Mouse (Mus musculus) midbrain, embryonic 11.5 days (tissue): ENCODE data around the gene Eps8. TPM values are rescaled to one million over a fixed set of nuclear protein-coding genes. Genes with fewer than 3 reads are reported as not detected.
A peak's percentile ranks its signal among the peaks of the same experiment; 100 is the strongest.

Experiments used
- ATAC-seq: fragments of 200-750 bp; cut with Nextera tagmentation; 2 replicates; pipeline ENCODE4 v1.8.0; 2017; ENCODE audit warnings: moderate TSS enrichment, moderate library complexity; ENCODE audit not compliant: low FRiP score
- DNase-seq: peaks from one replicate; pipeline ENCODE4 v3.0.0; 2015; ENCODE audit warnings: low spot score; ENCODE audit errors: missing footprints
- H3K27ac ChIP-seq: fragments of 300-500 bp; sonication (generic); 2 replicates; pipeline ENCODE4 v1.5.1; 2014; ENCODE audit warnings: low read depth, low read length
- H3K27me3 ChIP-seq: fragments of 300-500 bp; sonication (generic); 2 replicates; pipeline ENCODE4 v1.6.1; 2014; ENCODE audit warnings: mild to moderate bottlenecking, low read length, moderate library complexity, mixed read lengths; ENCODE audit not compliant: control insufficient read depth, insufficient read depth
- H3K36me3 ChIP-seq: fragments of 300-500 bp; sonication (generic); 2 replicates; pipeline ENCODE4 v1.6.1; 2014; ENCODE audit warnings: mild to moderate bottlenecking, low read length, moderate library complexity, mixed read lengths; ENCODE audit not compliant: control insufficient read depth, insufficient read depth
- H3K4me1 ChIP-seq: fragments of 300-500 bp; sonication (generic); 2 replicates; pipeline ENCODE4 v1.6.1; 2014; ENCODE audit warnings: low read length; ENCODE audit not compliant: control insufficient read depth, insufficient read depth
- H3K4me2 ChIP-seq: fragments of 300-500 bp; sonication (generic); 2 replicates; pipeline ENCODE4 v1.6.1; 2014; ENCODE audit warnings: mild to moderate bottlenecking, moderate library complexity
- H3K4me3 ChIP-seq: fragments of 300-500 bp; sonication (generic); 2 replicates; pipeline ENCODE4 v1.5.1; 2014; ENCODE audit warnings: low read depth, low read length
- H3K9ac ChIP-seq: fragments of 300-500 bp; sonication (generic); 2 replicates; pipeline ENCODE4 v1.6.1; 2014; ENCODE audit warnings: low read length
- H3K9me3 ChIP-seq: fragments of 300-500 bp; sonication (generic); 2 replicates; pipeline ENCODE4 v1.6.1; 2016; ENCODE audit warnings: low read length; ENCODE audit not compliant: control insufficient read depth
- WGBS: fragments of 180-500 bp; shearing (Covaris S2); extraction: QIAGEN DNeasy Blood & Tissue Kit; methylation state at CpG from one replicate; pipeline ENCODE4 v1.1.7; 2014; 5-methylcytosine and 5-hydroxymethylcytosine counted together
- polyA plus RNA-seq: library from polyadenylated mRNA; unstranded; fragments of >200 nt; fragmentation: Nextera tagmentation; extraction: Ambion mirVana; gene quantifications from 2 replicates; pipeline ENCODE4 v1.2.1, GENCODE M21; 2014

Eps8 gene
- 6.7 and 6.8 TPM in 2 replicates for polyA plus RNA-seq

DNA sequence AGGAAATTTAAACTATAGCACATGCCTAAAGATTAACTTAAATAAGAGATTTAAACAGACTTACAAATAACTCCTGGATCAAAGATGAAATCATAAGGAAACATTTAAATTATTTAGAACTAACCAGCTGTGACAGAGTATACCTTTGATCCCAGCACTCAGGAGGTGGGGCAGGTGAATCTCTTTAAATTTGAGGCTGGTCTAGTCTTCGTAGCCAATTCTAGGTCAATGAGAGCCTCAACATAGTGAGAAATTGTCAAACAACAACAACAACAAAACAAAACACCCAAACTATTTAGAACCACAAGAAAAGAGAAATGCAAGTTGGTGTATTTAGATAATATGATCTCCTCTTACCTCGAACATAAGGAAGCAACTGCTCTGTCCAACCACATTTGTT lies at the start of gene Eps8:
Gene Eps8 (minus strand): TSS at position 101 of the 400 bp plus-strand sequence.
- ATAC-seq (no peak), DNase-seq (no peak)
- WGBS = 83% methylated on average over 2 of the region's 2 CpGs
- Histone ChIP-seq H3K27ac (no peak within 1 kb of the TSS), H3K4me1 (no peaks in the 10 kb centered on the region), H3K9me3 (no peaks in the 10 kb centered on the region; the same call in 1 of the 2 replicates), H3K9ac (no peak within 1 kb of the TSS), H3K36me3 (no peaks in the 10 kb centered on the region), H3K4me2 (no peak within 1 kb of the TSS), H3K4me3 (no peak within 1 kb of the TSS), H3K27me3 (no peaks in the 10 kb centered on the region)

DNA sequence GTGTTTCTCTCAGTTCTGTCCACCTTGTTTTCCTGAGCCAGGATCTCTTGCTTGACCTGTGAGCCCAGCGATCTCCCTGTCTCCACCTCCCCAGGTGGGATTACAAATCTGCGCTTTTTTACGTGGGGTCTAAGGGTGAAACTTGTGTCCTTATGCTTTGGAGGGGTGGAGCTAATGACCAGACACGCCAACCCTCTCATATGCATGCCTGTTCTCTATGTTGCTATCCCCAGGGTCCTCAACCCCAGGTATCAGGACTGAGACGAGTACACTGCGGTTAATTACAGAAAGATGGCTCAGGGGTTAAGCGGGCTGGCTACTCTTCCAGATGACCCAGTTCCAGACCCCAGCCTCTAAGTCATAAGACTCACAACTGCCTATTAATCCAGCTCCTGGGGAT lies 48.8 kb upstream of the Eps8 start:
- 85% methylated on average over 7 of the region's 7 CpGs for WGBS
- no peak overlapping the region for H3K9ac ChIP-seq
- no peaks in the 10 kb centered on the region for H3K4me1 ChIP-seq
- no peaks in the 10 kb centered on the region for H3K36me3 ChIP-seq
- H3K4me2 ChIP-seq = no peak overlapping the region
- DNase-seq (peak; percentile 10), ATAC-seq (no peak)
- H3K4me3 ChIP-seq = no peak overlapping the region
- no peaks in the 10 kb centered on the region for H3K27me3 ChIP-seq
- H3K9me3 ChIP-seq = no peaks in the 10 kb centered on the region
- H3K27ac ChIP-seq = no peak overlapping the region

DNA sequence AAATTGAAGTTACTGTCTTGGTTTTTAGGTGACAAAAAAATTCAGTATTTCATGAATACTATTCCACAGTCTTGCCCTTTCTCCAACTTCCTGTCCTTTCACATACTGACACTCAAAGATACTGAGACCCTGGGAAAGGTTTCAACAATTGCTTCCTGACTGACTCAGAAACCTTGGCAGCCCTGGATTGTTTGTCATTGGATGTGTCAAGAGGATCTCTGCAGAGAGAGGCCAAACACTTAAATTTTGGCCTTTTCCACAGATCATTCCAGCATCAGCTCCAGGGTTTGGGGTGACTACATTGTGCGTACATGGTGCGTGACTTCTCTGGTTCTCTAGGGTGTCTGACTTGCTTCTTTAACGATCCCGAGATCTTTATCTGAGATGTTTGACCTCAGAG lies 48.2 kb upstream of the Eps8 start:
- Histone ChIP-seq H3K9ac (no peak overlapping the region), H3K4me2 (no peak overlapping the region), H3K36me3 (no peaks in the 10 kb centered on the region), H3K27ac (no peak overlapping the region), H3K4me3 (no peak overlapping the region), H3K27me3 (no peaks in the 10 kb centered on the region), H3K9me3 (no peaks in the 10 kb centered on the region), H3K4me1 (no peaks in the 10 kb centered on the region)
- ATAC-seq (no peak), DNase-seq (peak; percentile 49)
- WGBS = 90% methylated on average over 4 of the region's 4 CpGs

DNA sequence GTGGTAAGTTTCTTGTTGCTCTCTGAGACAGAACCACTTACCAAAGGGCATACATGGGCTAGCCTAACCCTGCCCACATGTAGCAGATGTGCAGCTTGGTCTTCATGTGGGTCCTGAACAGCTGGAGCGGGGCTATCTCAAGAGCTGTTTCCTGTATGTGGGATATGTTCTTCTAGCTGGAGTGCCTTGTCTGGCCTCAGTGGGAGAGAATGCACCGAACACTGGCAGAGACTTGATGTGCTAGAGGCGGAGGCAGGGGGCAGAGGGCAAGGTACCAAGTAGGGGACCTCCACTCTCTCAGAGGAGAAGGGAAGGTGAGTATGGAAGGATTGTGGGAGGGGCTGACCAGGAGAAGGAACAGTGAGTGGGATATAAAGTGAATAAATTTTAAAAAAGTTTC lies 47.5 kb upstream of the Eps8 start:
- Histone ChIP-seq H3K27me3 (no peaks in the 10 kb centered on the region), H3K36me3 (no peaks in the 10 kb centered on the region), H3K9ac (no peak overlapping the region), H3K27ac (no peak overlapping the region), H3K4me3 (no peak overlapping the region), H3K4me1 (no peaks in the 10 kb centered on the region), H3K4me2 (no peak overlapping the region), H3K9me3 (no peaks in the 10 kb centered on the region)
- WGBS = 93% methylated on average over 3 of the region's 3 CpGs
- ATAC-seq (no peak), DNase-seq (peak; percentile 19)

DNA sequence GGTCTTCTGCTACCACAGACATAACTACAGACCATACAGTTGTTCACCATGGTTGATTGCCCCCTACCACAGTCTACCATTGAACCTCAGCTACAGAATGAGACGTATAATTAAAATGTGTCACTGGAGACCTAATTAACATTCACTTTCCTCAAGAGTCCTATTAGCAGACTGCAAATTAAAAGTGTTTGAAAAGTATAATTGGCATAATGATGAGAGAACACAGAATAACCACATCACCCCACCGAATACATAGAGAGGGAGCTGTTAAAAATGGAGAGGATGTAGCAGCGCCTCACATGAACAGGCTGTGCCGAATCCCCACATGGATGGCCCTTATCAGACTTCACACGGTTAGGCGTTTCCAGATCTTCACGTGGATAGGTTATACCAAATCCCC lies 44.8 kb upstream of the Eps8 start:
- Histone ChIP-seq H3K4me2 (no peak overlapping the region), H3K36me3 (no peaks in the 10 kb centered on the region), H3K27ac (no peak overlapping the region), H3K4me3 (no peak overlapping the region), H3K27me3 (no peaks in the 10 kb centered on the region; the same call in 1 of the 2 replicates), H3K9me3 (no peaks in the 10 kb centered on the region), H3K9ac (no peak overlapping the region), H3K4me1 (no peaks in the 10 kb centered on the region)
- ATAC-seq (no peak), DNase-seq (no peak)
- 86% methylated on average over 7 of the region's 7 CpGs for WGBS

DNA sequence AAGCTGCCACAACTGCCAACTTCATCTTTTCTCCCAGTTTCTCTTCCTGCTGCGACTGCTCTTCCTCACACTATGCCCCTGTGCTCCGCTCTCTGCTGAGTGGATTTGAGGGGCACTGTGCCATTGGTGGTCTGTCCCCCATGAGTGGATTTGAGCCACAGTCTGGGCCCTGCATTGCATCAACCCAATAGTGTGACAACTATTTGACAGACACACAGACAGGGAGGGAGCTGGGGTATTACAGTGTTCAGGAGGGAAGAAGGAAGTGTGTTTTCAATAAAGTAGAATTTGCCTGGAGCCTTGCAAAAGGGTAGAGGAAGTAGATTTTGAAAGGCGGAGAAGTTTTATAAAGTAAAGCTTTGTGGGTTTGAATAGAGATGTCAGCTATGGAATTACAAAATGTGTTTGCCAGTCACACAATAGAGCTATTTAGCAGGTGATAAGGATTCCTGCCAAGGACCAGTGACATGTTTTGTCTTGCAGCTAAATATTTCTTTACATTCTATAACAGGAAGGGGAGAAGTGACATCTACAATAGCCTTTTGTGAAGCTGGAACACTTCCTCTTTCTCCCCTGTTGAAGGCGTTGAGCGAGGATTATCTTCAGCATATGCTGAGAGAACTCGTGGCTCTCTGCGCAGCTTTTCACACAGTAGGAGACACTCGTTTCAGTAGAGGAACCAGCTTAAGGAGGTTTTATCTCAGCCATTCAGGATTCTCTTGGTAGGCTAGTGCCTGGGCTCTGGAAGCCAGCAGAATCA lies 41.9 kb upstream of the Eps8 start:
- H3K27me3 ChIP-seq = no peaks in the 10 kb centered on the region; the same call in 1 of the 2 replicates
- H3K9ac ChIP-seq = no peak overlapping the region
- H3K36me3 ChIP-seq = no peaks in the 10 kb centered on the region
- WGBS = 66% methylated on average over 8 of the region's 8 CpGs
- peak; percentile 46; the same call in 1 of the 2 replicates for ATAC-seq
- H3K4me1 ChIP-seq = no peaks in the 10 kb centered on the region
- H3K4me3 ChIP-seq = no peak overlapping the region
- no peak overlapping the region for H3K4me2 ChIP-seq
- H3K9me3 ChIP-seq = no peaks in the 10 kb centered on the region
- DNase-seq = peak; percentile 75
- H3K27ac ChIP-seq = no peak overlapping the region; the same call in 1 of the 2 replicates

DNA sequence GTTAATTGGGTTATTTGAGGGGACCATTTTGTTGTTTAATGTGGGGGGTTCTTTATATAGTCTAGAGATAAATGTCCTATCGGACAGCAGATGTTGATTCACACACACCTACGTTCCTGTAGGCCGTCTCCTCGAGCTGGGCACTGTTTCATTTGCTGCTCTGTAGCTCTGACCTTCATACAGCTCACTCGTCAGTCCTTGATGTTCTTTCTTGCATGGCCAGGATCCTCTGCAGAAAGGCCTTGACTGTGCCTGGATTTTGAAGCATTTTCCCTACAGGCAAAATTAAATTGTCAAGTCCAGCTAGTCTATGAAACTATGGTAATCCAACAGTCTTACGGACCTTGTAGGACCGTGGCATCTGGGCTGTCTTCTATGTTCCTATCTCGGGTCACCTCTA lies 40.4 kb upstream of the Eps8 start:
- no peaks in the 10 kb centered on the region; the same call in 1 of the 2 replicates for H3K27me3 ChIP-seq
- no peaks in the 10 kb centered on the region for H3K4me1 ChIP-seq
- no peak for DNase-seq
- H3K4me3 ChIP-seq = no peak overlapping the region
- H3K4me2 ChIP-seq = no peak overlapping the region
- no peaks in the 10 kb centered on the region for H3K9me3 ChIP-seq
- WGBS = 91% methylated on average over 8 of the region's 8 CpGs
- H3K27ac ChIP-seq = no peak overlapping the region
- H3K36me3 ChIP-seq = no peaks in the 10 kb centered on the region
- ATAC-seq = no peak
- no peak overlapping the region for H3K9ac ChIP-seq

DNA sequence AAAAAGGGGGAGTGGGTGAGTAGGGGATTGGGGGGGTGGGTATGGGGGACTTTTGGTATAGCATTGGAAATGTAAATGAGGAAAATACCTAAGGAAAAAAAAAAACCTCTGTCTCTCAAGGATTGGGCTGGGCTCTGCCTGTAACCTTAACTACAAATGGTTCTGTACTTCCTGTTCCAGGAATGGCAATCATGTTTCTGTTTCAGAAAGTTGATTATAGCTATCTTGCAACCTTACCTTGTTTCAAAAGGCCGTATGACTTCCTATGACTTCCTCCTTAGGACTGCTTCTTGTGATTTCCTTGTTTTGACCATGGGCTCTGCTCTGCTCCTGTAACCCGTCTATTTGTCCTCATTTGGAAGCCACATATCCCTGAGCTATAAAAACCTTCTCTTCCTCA lies 39.6 kb upstream of the Eps8 start:
- Histone ChIP-seq H3K4me1 (no peaks in the 10 kb centered on the region), H3K4me2 (no peak overlapping the region), H3K36me3 (no peaks in the 10 kb centered on the region), H3K4me3 (no peak overlapping the region), H3K9me3 (no peaks in the 10 kb centered on the region), H3K27me3 (no peaks in the 10 kb centered on the region; the same call in 1 of the 2 replicates), H3K9ac (no peak overlapping the region), H3K27ac (no peak overlapping the region)
- WGBS = 89% methylated on average over 2 of the region's 2 CpGs
- no peak for ATAC-seq
- DNase-seq = no peak

DNA sequence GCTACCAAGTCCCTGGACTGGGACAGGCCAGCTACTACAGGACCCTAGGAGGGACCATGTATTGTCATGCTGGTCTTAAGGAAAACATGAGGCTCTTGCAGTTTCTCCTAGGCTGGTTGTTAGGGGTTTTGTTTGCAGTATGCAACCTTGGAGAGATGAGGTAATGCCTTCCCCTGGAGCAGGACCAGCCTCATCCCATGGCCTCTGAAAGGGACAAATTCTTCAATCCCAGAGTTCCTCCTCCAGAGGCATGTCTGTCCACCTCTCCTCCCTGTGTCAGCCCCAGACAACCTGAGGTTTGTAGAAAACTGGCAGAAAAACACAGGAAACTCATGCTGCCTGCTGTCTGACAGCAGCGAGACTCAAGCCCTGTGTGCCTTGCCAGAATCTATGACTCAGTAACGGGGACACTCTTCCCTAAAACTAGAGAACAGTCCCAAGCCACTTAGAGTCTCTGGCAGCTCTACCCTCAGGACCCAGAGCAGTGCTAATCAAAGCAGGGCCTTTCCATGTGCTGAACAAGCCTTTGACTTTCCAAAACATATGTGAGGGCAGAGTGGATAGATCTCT lies 36.0 kb upstream of the Eps8 start:
- Histone ChIP-seq H3K9ac (no peak overlapping the region), H3K9me3 (no peaks in the 10 kb centered on the region), H3K4me1 (no peaks in the 10 kb centered on the region), H3K36me3 (no peaks in the 10 kb centered on the region), H3K27ac (no peak overlapping the region), H3K27me3 (no peaks in the 10 kb centered on the region; the same call in 1 of the 2 replicates), H3K4me3 (no peak overlapping the region), H3K4me2 (no peak overlapping the region)
- ATAC-seq (no peak), DNase-seq (no peak)
- WGBS = 91% methylated on average over 2 of the region's 2 CpGs
